Mouse (Mus musculus): ENCODE data around the gene Eps8l2. TPM values are rescaled to one million over a fixed set of nuclear protein-coding genes. Genes with fewer than 3 reads are reported as not detected.

The Eps8l2 gene
- polyA plus RNA-seq, 1 experiment from 2014 or later, result 67.6 TPM

- no peak overlapping the region for H3K9ac ChIP-seq (replicated peaks; ENCODE audit: low read depth)
- H3K27ac ChIP-seq (ENCODE audit: low read length), result no peak overlapping the region
- H3K4me3 ChIP-seq (ENCODE audit: low read depth, low read length), result no peak overlapping the region
- no peak overlapping the region for H3K4me2 ChIP-seq (replicated peaks; ENCODE audit: low read depth, low read length)
- 82% methylated on average over 14 of the region's 14 CpGs for WGBS
- no peaks in the 10 kb centered on the region for H3K27me3 ChIP-seq (replicated peaks; ENCODE audit: insufficient read depth, low read length)
- no peak for ATAC-seq
- no peaks in the 10 kb centered on the region for H3K4me1 ChIP-seq (ENCODE audit: insufficient read depth, low read depth, low read length)
- TF ChIP-seq EP300 (IDR thresholded peaks at IDR 0.05) (no peak), CTCF (IDR thresholded peaks at IDR 0.05) (no peak)
- no peaks in the 10 kb centered on the region for H3K36me3 ChIP-seq (ENCODE audit: insufficient read depth, low read length)
- H3K9me3 ChIP-seq (ENCODE audit: low read length), result no peaks in the 10 kb centered on the region
- DNase-seq (ENCODE audit: low spot score), result no peak
These were observed 18.3 kb downstream of the Eps8l2 start for GRCm38 (mm10) chr7:141356971-141357370.

- no peak overlapping the region for H3K27ac ChIP-seq (ENCODE audit: low read length)
- H3K9ac ChIP-seq (replicated peaks; ENCODE audit: low read depth), result no peak overlapping the region
- H3K4me1 ChIP-seq (ENCODE audit: insufficient read depth, low read depth, low read length), result no peaks in the 10 kb centered on the region
- H3K9me3 ChIP-seq (ENCODE audit: low read length), result no peaks in the 10 kb centered on the region
- no peaks in the 10 kb centered on the region for H3K36me3 ChIP-seq (ENCODE audit: insufficient read depth, low read length)
- no peak overlapping the region for H3K4me3 ChIP-seq (ENCODE audit: low read depth, low read length)
- H3K27me3 ChIP-seq (replicated peaks; ENCODE audit: insufficient read depth, low read length), result no peaks in the 10 kb centered on the region
- H3K4me2 ChIP-seq (replicated peaks; ENCODE audit: low read depth, low read length), result no peak overlapping the region
- TF ChIP-seq CTCF (IDR thresholded peaks at IDR 0.05) (no peak), EP300 (IDR thresholded peaks at IDR 0.05) (no peak)
- ATAC-seq (peak; percentile 71), DNase-seq (ENCODE audit: low spot score) (peak; percentile 73)
- WGBS, result 12% methylated on average over 24 of the region's 24 CpGs
These were observed 22.8 kb downstream of the Eps8l2 start for GRCm38 (mm10) chr7:141361510-141361909.

- no peak overlapping the region for H3K9ac ChIP-seq (replicated peaks; ENCODE audit: low read depth)
- H3K27ac ChIP-seq (ENCODE audit: low read length), result no peak overlapping the region
- peak; percentile 73 for ATAC-seq
- peak; percentile 82 for DNase-seq (ENCODE audit: low spot score)
- no peaks in the 10 kb centered on the region for H3K9me3 ChIP-seq (ENCODE audit: low read length)
- TF ChIP-seq CTCF (IDR thresholded peaks at IDR 0.05) (peak; percentile 83), EP300 (IDR thresholded peaks at IDR 0.05) (no peak)
- H3K4me3 ChIP-seq (ENCODE audit: low read depth, low read length), result no peak overlapping the region
- no peaks in the 10 kb centered on the region for H3K4me1 ChIP-seq (ENCODE audit: insufficient read depth, low read depth, low read length)
- no peak overlapping the region for H3K4me2 ChIP-seq (replicated peaks; ENCODE audit: low read depth, low read length)
- WGBS, result 51% methylated on average over 4 of the region's 4 CpGs
- no peaks in the 10 kb centered on the region for H3K27me3 ChIP-seq (replicated peaks; ENCODE audit: insufficient read depth, low read length)
- no peaks in the 10 kb centered on the region for H3K36me3 ChIP-seq (ENCODE audit: insufficient read depth, low read length)
These were observed 24.5 kb downstream of the Eps8l2 start for GRCm38 (mm10) chr7:141363106-141363751.

- H3K4me2 ChIP-seq (replicated peaks; ENCODE audit: low read depth, low read length), result no peak overlapping the region
- no peak for ATAC-seq
- no peak for DNase-seq (ENCODE audit: low spot score)
- H3K27ac ChIP-seq (ENCODE audit: low read length), result no peak overlapping the region
- TF ChIP-seq CTCF (IDR thresholded peaks at IDR 0.05), result no peak
- no peak for TF ChIP-seq EP300 (IDR thresholded peaks at IDR 0.05)
- H3K36me3 ChIP-seq (ENCODE audit: insufficient read depth, low read length), result no peaks in the 10 kb centered on the region
- H3K9me3 ChIP-seq (ENCODE audit: low read length), result no peaks in the 10 kb centered on the region
- no peak overlapping the region for H3K9ac ChIP-seq (replicated peaks; ENCODE audit: low read depth)
- no peaks in the 10 kb centered on the region for H3K27me3 ChIP-seq (replicated peaks; ENCODE audit: insufficient read depth, low read length)
- 70% methylated on average over 2 of the region's 2 CpGs for WGBS
- H3K4me1 ChIP-seq (ENCODE audit: insufficient read depth, low read depth, low read length), result no peaks in the 10 kb centered on the region
- H3K4me3 ChIP-seq (ENCODE audit: low read depth, low read length), result no peak overlapping the region
These were observed 25.1 kb downstream of the Eps8l2 start for GRCm38 (mm10) chr7:141363752-141364125.

- WGBS, result 71% methylated on average over 5 of the region's 5 CpGs
- Histone ChIP-seq H3K4me1 (ENCODE audit: insufficient read depth, low read depth, low read length) (no peaks in the 10 kb centered on the region), H3K4me2 (replicated peaks; ENCODE audit: low read depth, low read length) (no peak overlapping the region), H3K27me3 (replicated peaks; ENCODE audit: insufficient read depth, low read length) (no peaks in the 10 kb centered on the region), H3K4me3 (ENCODE audit: low read depth, low read length) (no peak overlapping the region), H3K36me3 (ENCODE audit: insufficient read depth, low read length) (no peaks in the 10 kb centered on the region), H3K9me3 (ENCODE audit: low read length) (no peaks in the 10 kb centered on the region), H3K9ac (replicated peaks; ENCODE audit: low read depth) (no peak overlapping the region), H3K27ac (ENCODE audit: low read length) (no peak overlapping the region)
- no peak for TF ChIP-seq EP300 (IDR thresholded peaks at IDR 0.05)
- no peak for TF ChIP-seq CTCF (IDR thresholded peaks at IDR 0.05)
- DNase-seq (ENCODE audit: low spot score) (no peak), ATAC-seq (no peak)
These were observed 25.8 kb downstream of the Eps8l2 start for GRCm38 (mm10) chr7:141364349-141365048.

- ATAC-seq, result no peak
- TF ChIP-seq EP300 (IDR thresholded peaks at IDR 0.05), result no peak
- no peak for TF ChIP-seq CTCF (IDR thresholded peaks at IDR 0.05)
- no peak for DNase-seq (ENCODE audit: low spot score)
- H3K4me2 ChIP-seq (replicated peaks; ENCODE audit: low read depth, low read length), result no peak overlapping the region
- no peak overlapping the region for H3K27ac ChIP-seq (ENCODE audit: low read length)
- H3K4me1 ChIP-seq (ENCODE audit: insufficient read depth, low read depth, low read length), result no peaks in the 10 kb centered on the region
- no peak overlapping the region for H3K9ac ChIP-seq (replicated peaks; ENCODE audit: low read depth)
- no peaks in the 10 kb centered on the region for H3K9me3 ChIP-seq (ENCODE audit: low read length)
- no peak overlapping the region for H3K4me3 ChIP-seq (ENCODE audit: low read depth, low read length)
- 53% methylated on average over 3 of the region's 3 CpGs for WGBS
- no peaks in the 10 kb centered on the region for H3K27me3 ChIP-seq (replicated peaks; ENCODE audit: insufficient read depth, low read length)
- no peaks in the 10 kb centered on the region for H3K36me3 ChIP-seq (ENCODE audit: insufficient read depth, low read length)
These were observed 26.4 kb downstream of the Eps8l2 start for GRCm38 (mm10) chr7:141365049-141365445.
